Mouse (Mus musculus) cortical plate, adult 2 months (tissue): ENCODE data around the gene Uts2b.

Experiments
- CTCF ChIP-seq: fragments of 200-500 bp; IDR thresholded peaks from 2 replicates; pipeline ENCODE4 v1.5.1; 2011; ENCODE audit warnings: mild to moderate bottlenecking, control low read depth, low read length; ENCODE audit not compliant: insufficient read depth; ENCODE audit errors: extremely low read depth
- POLR2A ChIP-seq: fragments of 200-500 bp; IDR thresholded peaks from 2 replicates; pipeline ENCODE4 v1.6.1; 2011; ENCODE audit warnings: mild to moderate bottlenecking, low read length, control low read depth; ENCODE audit not compliant: insufficient read depth; ENCODE audit errors: extremely low read depth

DNA sequence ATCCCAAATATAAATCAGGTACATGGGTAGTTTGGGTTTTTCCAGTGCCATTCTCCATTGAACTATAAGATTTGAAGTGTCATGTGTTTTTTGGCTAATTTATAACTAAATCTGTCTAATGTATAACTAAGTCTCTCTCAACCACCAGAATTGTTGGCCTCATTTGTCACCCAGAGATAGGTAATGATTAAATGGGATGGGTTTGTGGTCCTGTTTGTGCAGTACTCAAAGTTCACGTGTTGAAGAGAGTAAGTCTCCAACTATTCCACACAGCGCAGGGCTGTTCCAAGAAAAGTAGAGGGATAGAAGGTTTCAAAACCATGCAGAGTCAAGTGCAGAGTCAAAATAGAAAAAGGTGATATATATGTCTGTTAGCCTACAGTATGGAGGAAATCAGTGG lies 5.3 kb upstream of the Uts2b start:
- TF ChIP-seq CTCF = no peak
- TF ChIP-seq POLR2A = no peak
